Mouse (Mus musculus) layer of hippocampus, postnatal 36 days (tissue): Measurements from ENCODE around the gene Osbpl9. TPM values are rescaled to one million over a fixed set of nuclear protein-coding genes. Genes with fewer than 3 reads are reported as not detected.

Experiments
- DNase-seq, 2 experiments: peaks; one replicate each; pipeline ENCODE4 v3.0.0; 2022
- total RNA-seq, 2 experiments: library from RNA; stranded (reverse); gene quantifications; 2 replicates each; pipeline ENCODE4 v1.2.3; 2021

Gene Osbpl9
- total RNA-seq, 2 experiments from 2014 or later = 50.6 to 54.0 TPM

GRCm38 (mm10) chr4:109204416-109204815 lies 2.3 kb upstream of the Osbpl9 start:
- DNase-seq = no peak

- no peak for DNase-seq
These were observed 1.9 kb upstream of the Osbpl9 start for GRCm38 (mm10) chr4:109203931-109204330.

- DNase-seq = no peak
These were observed 3.0 kb downstream of the Osbpl9 start for GRCm38 (mm10) chr4:109199069-109199468.

GRCm38 (mm10) chr4:109195900-109196629 lies 6.0 kb downstream of the Osbpl9 start:
- DNase-seq = no peak

- no peak for DNase-seq
These were observed 8.2 kb downstream of the Osbpl9 start for GRCm38 (mm10) chr4:109193886-109194285.

- no peak for DNase-seq
These were observed 10.5 kb downstream of the Osbpl9 start for GRCm38 (mm10) chr4:109191598-109191997.

GRCm38 (mm10) chr4:109185616-109186405 lies 16.3 kb downstream of the Osbpl9 start:
- no peak for DNase-seq

GRCm38 (mm10) chr4:109175677-109176076 lies 26.4 kb downstream of the Osbpl9 start:
- DNase-seq = no peak

- DNase-seq = no peak
These were observed 28.2 kb downstream of the Osbpl9 start for GRCm38 (mm10) chr4:109173775-109174440.

GRCm38 (mm10) chr4:109173369-109173768 lies 28.7 kb downstream of the Osbpl9 start:
- DNase-seq = no peak

- DNase-seq = peak; percentile 64 to 81
These were observed 36.4 kb downstream of the Osbpl9 start for GRCm38 (mm10) chr4:109165521-109166173.

GRCm38 (mm10) chr4:109156481-109157261 lies 45.4 kb downstream of the Osbpl9 start:
- DNase-seq = peak; percentile 34 to 44

GRCm38 (mm10) chr4:109156073-109156472 lies 46.0 kb downstream of the Osbpl9 start:
- DNase-seq = no peak

GRCm38 (mm10) chr4:109150214-109150613 lies 51.9 kb downstream of the Osbpl9 start:
- DNase-seq = no peak

- DNase-seq = no peak
These were observed 52.7 kb downstream of the Osbpl9 start for GRCm38 (mm10) chr4:109149411-109149810.

- DNase-seq = peak in 1 of 2 experiments; percentile 22
These were observed 54.6 kb downstream of the Osbpl9 start for GRCm38 (mm10) chr4:109147278-109148038.

GRCm38 (mm10) chr4:109143091-109143490 lies 59.0 kb downstream of the Osbpl9 start:
- DNase-seq = no peak

GRCm38 (mm10) chr4:109138551-109138950 lies 63.5 kb downstream of the Osbpl9 start:
- no peak for DNase-seq

- DNase-seq = no peak
These were observed 65.5 kb downstream of the Osbpl9 start for GRCm38 (mm10) chr4:109136475-109137125.

GRCm38 (mm10) chr4:109134955-109135354 lies 67.1 kb downstream of the Osbpl9 start:
- DNase-seq = no peak
